Mouse (Mus musculus): ENCODE measurements around the gene Bbs12. TPM values are rescaled to one million over a fixed set of nuclear protein-coding genes. Genes with fewer than 3 reads are reported as not detected.

Bbs12 gene
- polyA plus RNA-seq, 1 experiment from 2014 or later: 8.0 TPM

GRCm38 (mm10) chr3:37331999-37332449, 19.7 kb downstream of the Bbs12 start:
- H3K36me3 ChIP-seq (ENCODE audit: insufficient read depth, low read length): no peaks in the 10 kb centered on the region

GRCm38 (mm10) chr3:37334053-37334452, 21.7 kb downstream of the Bbs12 start:
- H3K9ac ChIP-seq (ENCODE audit: low read depth, low read length): no peak overlapping the region
- no peaks in the 10 kb centered on the region for H3K36me3 ChIP-seq (ENCODE audit: insufficient read depth, low read length)
- no peaks in the 10 kb centered on the region for H3K4me1 ChIP-seq (replicated peaks; ENCODE audit: insufficient read depth, low read length)
- H3K27ac ChIP-seq: no peak overlapping the region
- no peaks in the 10 kb centered on the region for H3K27me3 ChIP-seq (ENCODE audit: insufficient read depth, low read length)
- ATAC-seq (replicated peaks; ENCODE audit: low FRiP score, low read depth): no peak
- no peak for DNase-seq (ENCODE audit: low spot score)
- WGBS: 89% methylated on average over 4 of the region's 4 CpGs
- H3K4me3 ChIP-seq (replicated peaks; ENCODE audit: low read depth, low read length): no peak overlapping the region
- no peak overlapping the region for H3K4me2 ChIP-seq (ENCODE audit: low read length)
- no peaks in the 10 kb centered on the region for H3K9me3 ChIP-seq (replicated peaks; ENCODE audit: low read length)
- no peak for TF ChIP-seq CTCF (IDR thresholded peaks at IDR 0.05; ENCODE audit: low read depth)

More at GRCm38 (mm10) chr3:37331999-37332449, 19.7 kb downstream of the Bbs12 start:
- Histone ChIP-seq H3K9ac (ENCODE audit: low read depth, low read length) (no peak overlapping the region), H3K4me3 (replicated peaks; ENCODE audit: low read depth, low read length) (no peak overlapping the region), H3K9me3 (replicated peaks; ENCODE audit: low read length) (no peaks in the 10 kb centered on the region), H3K4me2 (ENCODE audit: low read length) (no peak overlapping the region), H3K27ac (no peak overlapping the region), H3K4me1 (replicated peaks; ENCODE audit: insufficient read depth, low read length) (no peaks in the 10 kb centered on the region), H3K27me3 (ENCODE audit: insufficient read depth, low read length) (no peaks in the 10 kb centered on the region)
- TF ChIP-seq CTCF (IDR thresholded peaks at IDR 0.05; ENCODE audit: low read depth): no peak
- ATAC-seq (replicated peaks; ENCODE audit: low FRiP score, low read depth) (no peak), DNase-seq (ENCODE audit: low spot score) (no peak)
- 63% methylated on average over 6 of the region's 6 CpGs for WGBS

GRCm38 (mm10) chr3:37341110-37341509, 28.8 kb downstream of the Bbs12 start:
- 69% methylated on average over 5 of the region's 5 CpGs for WGBS
- H3K4me1 ChIP-seq (replicated peaks; ENCODE audit: insufficient read depth, low read length): no peaks in the 10 kb centered on the region

GRCm38 (mm10) chr3:37342811-37343210, 30.5 kb downstream of the Bbs12 start:
- Histone ChIP-seq H3K9ac (ENCODE audit: low read depth, low read length) (no peak overlapping the region), H3K9me3 (replicated peaks; ENCODE audit: low read length) (no peaks in the 10 kb centered on the region), H3K27me3 (ENCODE audit: insufficient read depth, low read length) (no peaks in the 10 kb centered on the region), H3K4me3 (replicated peaks; ENCODE audit: low read depth, low read length) (no peak overlapping the region), H3K36me3 (ENCODE audit: insufficient read depth, low read length) (no peaks in the 10 kb centered on the region), H3K4me1 (replicated peaks; ENCODE audit: insufficient read depth, low read length) (no peaks in the 10 kb centered on the region), H3K27ac (no peak overlapping the region), H3K4me2 (ENCODE audit: low read length) (no peak overlapping the region)
- no peak for ATAC-seq (replicated peaks; ENCODE audit: low FRiP score, low read depth)
- whole genome bisulfite sequencing: 54% methylated on average over 5 of the region's 5 CpGs
- no peak for DNase-seq (ENCODE audit: low spot score)
- no peak for TF ChIP-seq CTCF (IDR thresholded peaks at IDR 0.05; ENCODE audit: low read depth)

More at GRCm38 (mm10) chr3:37341110-37341509, 28.8 kb downstream of the Bbs12 start:
- no peaks in the 10 kb centered on the region for H3K9me3 ChIP-seq (replicated peaks; ENCODE audit: low read length)
- ATAC-seq (replicated peaks; ENCODE audit: low FRiP score, low read depth) (no peak), DNase-seq (ENCODE audit: low spot score) (no peak)
- H3K27me3 ChIP-seq (ENCODE audit: insufficient read depth, low read length): no peaks in the 10 kb centered on the region
- no peak overlapping the region for H3K9ac ChIP-seq (ENCODE audit: low read depth, low read length)
- peak; percentile 61 for TF ChIP-seq CTCF (IDR thresholded peaks at IDR 0.05; ENCODE audit: low read depth)
- H3K4me3 ChIP-seq (replicated peaks; ENCODE audit: low read depth, low read length): no peak overlapping the region
- no peaks in the 10 kb centered on the region for H3K36me3 ChIP-seq (ENCODE audit: insufficient read depth, low read length)
- no peak overlapping the region for H3K4me2 ChIP-seq (ENCODE audit: low read length)
- no peak overlapping the region for H3K27ac ChIP-seq

- H3K9me3 ChIP-seq (replicated peaks; ENCODE audit: low read length): no peaks in the 10 kb centered on the region
- 35% methylated on average over 9 of the region's 9 CpGs for WGBS
- no peak for ATAC-seq (replicated peaks; ENCODE audit: low FRiP score, low read depth)
Observed at GRCm38 (mm10) chr3:37347671-37348070, 35.3 kb downstream of the Bbs12 start.

GRCm38 (mm10) chr3:37348221-37349165, 36.1 kb downstream of the Bbs12 start, which contains the start of gene Fgf2:
Fgf2 (plus strand) TSS chr3:37348346.
- peak; percentile 57 for DNase-seq (ENCODE audit: low spot score)

More at GRCm38 (mm10) chr3:37347671-37348070, 35.3 kb downstream of the Bbs12 start:
- no peaks in the 10 kb centered on the region for H3K27me3 ChIP-seq (ENCODE audit: insufficient read depth, low read length)
- H3K27ac ChIP-seq: no peak overlapping the region
- H3K4me3 ChIP-seq (replicated peaks; ENCODE audit: low read depth, low read length): peak overlapping the region; percentile 69; the same call in 1 of the 2 replicates
- 0 out of 2 replicates have a peak, but pooled peaks cover 4% of the 10 kb centered on the region for H3K4me1 ChIP-seq (replicated peaks; ENCODE audit: insufficient read depth, low read length)
- H3K9ac ChIP-seq (ENCODE audit: low read depth, low read length): no peak overlapping the region
- TF ChIP-seq CTCF (IDR thresholded peaks at IDR 0.05; ENCODE audit: low read depth): no peak
- H3K36me3 ChIP-seq (ENCODE audit: insufficient read depth, low read length): no peaks in the 10 kb centered on the region
- no peak for DNase-seq (ENCODE audit: low spot score)
- peak overlapping the region; percentile 99 for H3K4me2 ChIP-seq (ENCODE audit: low read length)

More at GRCm38 (mm10) chr3:37348221-37349165, 36.1 kb downstream of the Bbs12 start, which contains the start of gene Fgf2:
- WGBS: under 1% methylated on average over 72 of the region's 75 CpGs
- Histone ChIP-seq H3K4me3 (replicated peaks; ENCODE audit: low read depth, low read length) (peak within 1 kb of the TSS; percentile 69), H3K4me2 (ENCODE audit: low read length) (peak within 1 kb of the TSS; percentile 99), H3K27ac (no peak within 1 kb of the TSS; the same call in 1 of the 2 replicates), H3K27me3 (ENCODE audit: insufficient read depth, low read length) (no peaks in the 10 kb centered on the region), H3K9me3 (replicated peaks; ENCODE audit: low read length) (no peaks in the 10 kb centered on the region), H3K36me3 (ENCODE audit: insufficient read depth, low read length) (no peaks in the 10 kb centered on the region), H3K9ac (ENCODE audit: low read depth, low read length) (peak within 1 kb of the TSS; percentile 73), H3K4me1 (replicated peaks; ENCODE audit: insufficient read depth, low read length) (0 out of 2 replicates have a peak, but pooled peaks cover 4% of the 10 kb centered on the region)
- ATAC-seq (replicated peaks; ENCODE audit: low FRiP score, low read depth): peak; percentile 78
- no peak for TF ChIP-seq CTCF (IDR thresholded peaks at IDR 0.05; ENCODE audit: low read depth)

All from kidney, postnatal 0 days (tissue).